Mouse (Mus musculus): Measurements from ENCODE around the gene Slc46a3. TPM values are rescaled to one million over a fixed set of nuclear protein-coding genes. Genes with fewer than 3 reads are reported as not detected.

Gene Slc46a3
- polyA plus RNA-seq, 1 experiment from 2014 or later, result 4.6 TPM

GRCm38 (mm10) chr5:147847361-147847760, 47.3 kb downstream of the Slc46a3 start:
- H3K27me3 ChIP-seq, result no peaks in the 10 kb centered on the region
- ATAC-seq, result no peak
- in situ Hi-C loops (cut with MboI; ENCODE audit: low pct_unique_long_range_greater_than_20kb), result loop anchor here (5.0 kb wide), 4 partner anchors 60 to 445 kb away; partner anchors contain the start of gene Flt3
- TF ChIP-seq CTCF (IDR thresholded peaks at IDR 0.05), result no peak
- POLR2A ChIA-PET, result no interaction called here
- CTCF ChIA-PET, result interaction anchor here (0.6 to 1.9 kb wide), 14 partner anchors 8 to 391 kb away, joined by 3 to 14 read pairs (median 3); no protein-coding TSS in a partner anchor
- no peak for DNase-seq (ENCODE audit: low read depth, low spot score)

- in situ Hi-C loops (cut with MboI; ENCODE audit: low pct_unique_long_range_greater_than_20kb), result loop anchor here (5.0 kb wide), 4 partner anchors 58 to 443 kb away; partner anchors contain the start of gene Flt3
- POLR2A ChIA-PET, result no interaction called here
- H3K27me3 ChIP-seq, result no peaks in the 10 kb centered on the region
- TF ChIP-seq CTCF (IDR thresholded peaks at IDR 0.05), result no peak
- ATAC-seq (no peak), DNase-seq (ENCODE audit: low read depth, low spot score) (no peak)
- CTCF ChIA-PET, result interaction anchor here (1.1 to 1.4 kb wide), 2 partner anchors 14 to 260 kb away, joined by 3 read pairs; no protein-coding TSS in a partner anchor
Observed at GRCm38 (mm10) chr5:147845319-147845718, 49.3 kb downstream of the Slc46a3 start.

GRCm38 (mm10) chr5:147843340-147843739, 51.3 kb downstream of the Slc46a3 start:
- no peak for DNase-seq (ENCODE audit: low read depth, low spot score)
- POLR2A ChIA-PET, result no interaction called here

GRCm38 (mm10) chr5:147839418-147839817, 55.2 kb downstream of the Slc46a3 start:
- ATAC-seq (no peak), DNase-seq (ENCODE audit: low read depth, low spot score) (no peak)
- no peaks in the 10 kb centered on the region for H3K27me3 ChIP-seq
- POLR2A ChIA-PET, result interaction anchor here (0.6 kb wide), 1 partner anchor 64 kb away, joined by 3 read pairs; no protein-coding TSS in a partner anchor
- no peak for TF ChIP-seq CTCF (IDR thresholded peaks at IDR 0.05)
- CTCF ChIA-PET, result interaction anchor here (0.9 to 1.1 kb wide), 2 partner anchors 8 to 18 kb away, joined by 3 read pairs; no protein-coding TSS in a partner anchor
- in situ Hi-C loops (cut with MboI; ENCODE audit: low pct_unique_long_range_greater_than_20kb), result no loop called here

More at GRCm38 (mm10) chr5:147843340-147843739, 51.3 kb downstream of the Slc46a3 start:
- no peaks in the 10 kb centered on the region for H3K27me3 ChIP-seq
- CTCF ChIA-PET, result no interaction called here
- TF ChIP-seq CTCF (IDR thresholded peaks at IDR 0.05), result no peak
- in situ Hi-C loops (cut with MboI; ENCODE audit: low pct_unique_long_range_greater_than_20kb), result no loop called here
- no peak for ATAC-seq

GRCm38 (mm10) chr5:147834841-147835500, 59.6 kb downstream of the Slc46a3 start:
- in situ Hi-C loops (cut with MboI; ENCODE audit: low pct_unique_long_range_greater_than_20kb), result no loop called here
- ATAC-seq (no peak), DNase-seq (ENCODE audit: low read depth, low spot score) (no peak)
- no peak for TF ChIP-seq CTCF (IDR thresholded peaks at IDR 0.05)
- CTCF ChIA-PET, result no interaction called here
- POLR2A ChIA-PET, result no interaction called here
- no peaks in the 10 kb centered on the region for H3K27me3 ChIP-seq

- TF ChIP-seq CTCF (IDR thresholded peaks at IDR 0.05), result no peak
- ChIA-PET POLR2A (no interaction called here), CTCF (no interaction called here)
- no peaks in the 10 kb centered on the region for H3K27me3 ChIP-seq
- ATAC-seq (no peak), DNase-seq (ENCODE audit: low read depth, low spot score) (no peak)
- in situ Hi-C loops (cut with MboI; ENCODE audit: low pct_unique_long_range_greater_than_20kb), result no loop called here
Observed at GRCm38 (mm10) chr5:147832842-147833241, 61.8 kb downstream of the Slc46a3 start.

- DNase-seq (ENCODE audit: low read depth, low spot score) (no peak), ATAC-seq (no peak)
- POLR2A ChIA-PET, result no interaction called here
- in situ Hi-C loops (cut with MboI; ENCODE audit: low pct_unique_long_range_greater_than_20kb), result no loop called here
- H3K27me3 ChIP-seq, result no peaks in the 10 kb centered on the region
- CTCF ChIA-PET, result no interaction called here
- no peak for TF ChIP-seq CTCF (IDR thresholded peaks at IDR 0.05)
Observed at GRCm38 (mm10) chr5:147828846-147829245, 65.8 kb downstream of the Slc46a3 start.

Other genes starting within 250 kb of the Slc46a3 start
- gene Flt1, start 168.8 kb downstream of the Slc46a3 start, polyA plus RNA-seq (2021), result 14.7 TPM
- 392 TPM for gene Pomp, start 34.4 kb downstream of the Slc46a3 start, polyA plus RNA-seq (2021)
- gene Mtus2, start 62.5 kb upstream of the Slc46a3 start, polyA plus RNA-seq (2021), result 1.3 TPM

Measured in Patski (cell line).